Mouse (Mus musculus) stomach, embryonic 14.5 days (tissue): ENCODE results near the gene Dcaf5. TPM values are rescaled to one million over a fixed set of nuclear protein-coding genes. Genes with fewer than 3 reads are reported as not detected.

Source experiments
- ATAC-seq: fragments of 200-750 bp; cut with Nextera tagmentation; 2 replicates; pipeline ENCODE4 v1.8.0; 2017; ENCODE audit warnings: low read depth, moderate TSS enrichment; ENCODE audit not compliant: insufficient number of reproducible peaks, insufficient read depth, low FRiP score
- H3K27ac ChIP-seq: fragments of 300-500 bp; sonication (generic); 2 replicates; pipeline ENCODE4 v1.5.1; 2014; ENCODE audit warnings: mild to moderate bottlenecking, low read length, moderate library complexity, mixed read lengths
- H3K27me3 ChIP-seq: fragments of 300-500 bp; sonication (generic); 2 replicates; pipeline ENCODE4 v1.6.1; 2014; ENCODE audit warnings: low read length, control low read depth, mixed read lengths; ENCODE audit not compliant: control insufficient read depth, insufficient read depth
- H3K36me3 ChIP-seq: fragments of 300-500 bp; sonication (generic); 2 replicates; pipeline ENCODE4 v1.6.1; 2014; ENCODE audit warnings: mild to moderate bottlenecking, control low read depth, low read length, moderate library complexity, mixed read lengths; ENCODE audit not compliant: control insufficient read depth, insufficient read depth
- H3K4me1 ChIP-seq: fragments of 300-500 bp; sonication (generic); 2 replicates; pipeline ENCODE4 v1.6.1; 2014; ENCODE audit warnings: low read length, control low read depth, mixed read lengths; ENCODE audit not compliant: control insufficient read depth, insufficient read depth
- H3K4me2 ChIP-seq: fragments of 300-500 bp; sonication (generic); replicated peaks from 2 replicates; pipeline ENCODE4 v1.6.1; 2014; ENCODE audit warnings: low read depth, low read length, control low read depth
- H3K4me3 ChIP-seq: fragments of 300-500 bp; sonication (generic); 2 replicates; pipeline ENCODE4 v1.5.1; 2014; ENCODE audit warnings: low read depth, low read length, control low read depth
- H3K9ac ChIP-seq: fragments of 300-500 bp; sonication (generic); replicated peaks from 2 replicates; pipeline ENCODE4 v1.6.1; 2014; ENCODE audit warnings: low read depth, mild to moderate bottlenecking, control low read depth, low read length, moderate library complexity, mixed read lengths
- H3K9me3 ChIP-seq: fragments of 300-500 bp; sonication (generic); 2 replicates; pipeline ENCODE4 v1.6.1; 2016; ENCODE audit warnings: low read depth, low read length, control low read depth; ENCODE audit not compliant: control insufficient read depth
- WGBS: fragments of 180-500 bp; shearing (Covaris S2); extraction: QIAGEN DNeasy Blood & Tissue Kit; methylation state at CpG from one replicate; pipeline ENCODE4 v1.1.7; 2014; 5-methylcytosine and 5-hydroxymethylcytosine counted together
- polyA plus RNA-seq: library from polyadenylated mRNA; unstranded; fragments of >200 nt; fragmentation: Nextera tagmentation; extraction: Ambion mirVana; gene quantifications from 2 replicates; pipeline ENCODE4 v1.2.1, GENCODE M21; 2014

Gene Dcaf5
- polyA plus RNA-seq, 1 experiment from 2014 or later, result 11.9 TPM

- no peak overlapping the region for H3K27ac ChIP-seq
- no peak for ATAC-seq
- H3K4me2 ChIP-seq, result no peak overlapping the region
- H3K36me3 ChIP-seq, result no peaks in the 10 kb centered on the region
- no peaks in the 10 kb centered on the region for H3K27me3 ChIP-seq
- no peaks in the 10 kb centered on the region for H3K9me3 ChIP-seq
- H3K4me3 ChIP-seq, result no peak overlapping the region
- H3K9ac ChIP-seq, result no peak overlapping the region
- H3K4me1 ChIP-seq, result no peaks in the 10 kb centered on the region
- 71% methylated on average over 9 of the region's 9 CpGs for WGBS
Observed at GRCm38 (mm10) chr12:80300833-80301456, 135.5 kb downstream of the Dcaf5 start.

DNA sequence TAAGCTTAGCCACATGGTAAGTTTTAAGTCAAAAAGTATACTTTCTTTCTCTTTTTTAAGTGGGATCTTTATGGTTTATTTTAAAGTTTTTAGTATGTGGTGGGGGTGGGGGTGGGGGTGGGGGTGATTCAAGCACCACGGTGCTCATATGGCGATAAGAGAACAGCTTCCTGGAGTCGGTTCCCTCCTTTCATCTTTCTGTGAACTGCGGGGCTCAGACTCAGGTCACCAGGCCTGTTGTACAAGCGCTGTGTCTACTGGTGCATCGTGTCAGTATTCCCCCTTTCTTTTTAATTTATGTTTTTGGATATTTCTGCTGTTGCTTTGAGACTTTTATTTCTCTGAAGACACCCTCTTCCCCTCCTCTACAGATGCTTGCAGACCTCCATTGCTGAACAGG is 137.7 kb downstream of the Dcaf5 start:
- H3K4me2 ChIP-seq, result no peak overlapping the region
- H3K27me3 ChIP-seq, result no peaks in the 10 kb centered on the region
- H3K9ac ChIP-seq, result no peak overlapping the region
- H3K36me3 ChIP-seq, result no peaks in the 10 kb centered on the region
- WGBS, result 45% methylated on average over 6 of the region's 6 CpGs
- no peaks in the 10 kb centered on the region for H3K4me1 ChIP-seq
- no peak for ATAC-seq
- H3K27ac ChIP-seq, result no peak overlapping the region
- no peak overlapping the region for H3K4me3 ChIP-seq
- H3K9me3 ChIP-seq, result no peaks in the 10 kb centered on the region

GRCm38 (mm10) chr12:80291895-80292435 is 144.4 kb downstream of the Dcaf5 start:
- Histone ChIP-seq H3K27ac (no peak overlapping the region), H3K9me3 (no peaks in the 10 kb centered on the region), H3K27me3 (no peaks in the 10 kb centered on the region), H3K4me2 (no peak overlapping the region), H3K4me3 (no peak overlapping the region), H3K9ac (no peak overlapping the region), H3K36me3 (no peaks in the 10 kb centered on the region), H3K4me1 (no peaks in the 10 kb centered on the region)
- WGBS, result 60% methylated on average over 3 of the region's 3 CpGs
- no peak for ATAC-seq

- 87% methylated on average over 8 of the region's 8 CpGs for WGBS
- no peak overlapping the region for H3K9ac ChIP-seq
- ATAC-seq, result no peak
Observed at GRCm38 (mm10) chr12:80290964-80291363, 145.4 kb downstream of the Dcaf5 start.

DNA sequence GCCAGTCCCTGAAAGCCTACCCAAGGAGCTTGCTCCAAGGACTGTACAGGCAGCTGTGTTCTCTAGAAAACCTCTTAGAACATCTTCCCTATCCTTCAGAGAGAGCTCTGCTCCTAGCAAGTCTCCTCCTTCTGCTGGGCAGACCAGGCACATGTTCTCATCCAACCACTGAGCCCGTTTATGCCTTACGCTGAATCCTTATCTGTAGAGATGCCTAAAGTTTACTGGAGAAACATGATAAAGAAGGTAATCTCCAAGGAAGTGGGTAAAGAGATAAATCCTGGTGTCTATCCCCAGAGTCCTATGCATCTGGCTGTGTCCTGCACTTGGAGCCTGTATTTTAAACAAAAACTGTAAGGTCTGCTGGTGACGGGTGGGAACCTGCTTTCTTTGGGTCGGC is 145.9 kb downstream of the Dcaf5 start:
- H3K9me3 ChIP-seq, result no peaks in the 10 kb centered on the region
- no peak overlapping the region for H3K4me3 ChIP-seq
- no peaks in the 10 kb centered on the region for H3K36me3 ChIP-seq
- H3K9ac ChIP-seq, result no peak overlapping the region
- ATAC-seq, result no peak
- H3K4me2 ChIP-seq, result no peak overlapping the region
- no peak overlapping the region for H3K27ac ChIP-seq
- H3K4me1 ChIP-seq, result no peaks in the 10 kb centered on the region
- no peaks in the 10 kb centered on the region for H3K27me3 ChIP-seq
- 71% methylated on average over 4 of the region's 4 CpGs for WGBS

More at GRCm38 (mm10) chr12:80290964-80291363, 145.4 kb downstream of the Dcaf5 start:
- Histone ChIP-seq H3K4me2 (no peak overlapping the region), H3K9me3 (no peaks in the 10 kb centered on the region), H3K27me3 (no peaks in the 10 kb centered on the region), H3K4me1 (no peaks in the 10 kb centered on the region), H3K4me3 (no peak overlapping the region), H3K36me3 (no peaks in the 10 kb centered on the region), H3K27ac (no peak overlapping the region)

DNA sequence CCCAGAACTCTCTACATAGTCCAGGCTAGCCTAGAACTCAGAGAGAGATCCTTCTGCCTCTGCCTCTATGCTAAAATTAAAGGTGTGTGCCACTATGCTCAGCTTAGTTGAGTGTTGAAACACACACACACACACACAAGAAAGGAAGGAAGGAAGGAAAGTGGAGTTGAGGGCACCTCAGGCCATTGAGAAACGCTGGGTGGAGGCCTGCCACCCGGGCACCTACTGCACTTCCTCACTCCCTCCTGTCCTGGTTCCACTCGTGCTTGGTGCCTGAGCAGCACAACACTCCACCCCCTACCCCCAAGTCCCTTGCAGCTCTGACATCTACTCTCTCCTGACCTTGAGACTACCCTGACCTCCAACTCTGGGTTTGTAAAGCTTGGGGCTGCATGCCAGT is 146.7 kb downstream of the Dcaf5 start:
- Histone ChIP-seq H3K4me2 (no peak overlapping the region), H3K9me3 (no peaks in the 10 kb centered on the region), H3K4me3 (no peak overlapping the region), H3K36me3 (no peaks in the 10 kb centered on the region), H3K9ac (no peak overlapping the region), H3K4me1 (no peaks in the 10 kb centered on the region), H3K27ac (no peak overlapping the region), H3K27me3 (no peaks in the 10 kb centered on the region)
- no peak for ATAC-seq
- 53% methylated on average over 3 of the region's 3 CpGs for WGBS

DNA sequence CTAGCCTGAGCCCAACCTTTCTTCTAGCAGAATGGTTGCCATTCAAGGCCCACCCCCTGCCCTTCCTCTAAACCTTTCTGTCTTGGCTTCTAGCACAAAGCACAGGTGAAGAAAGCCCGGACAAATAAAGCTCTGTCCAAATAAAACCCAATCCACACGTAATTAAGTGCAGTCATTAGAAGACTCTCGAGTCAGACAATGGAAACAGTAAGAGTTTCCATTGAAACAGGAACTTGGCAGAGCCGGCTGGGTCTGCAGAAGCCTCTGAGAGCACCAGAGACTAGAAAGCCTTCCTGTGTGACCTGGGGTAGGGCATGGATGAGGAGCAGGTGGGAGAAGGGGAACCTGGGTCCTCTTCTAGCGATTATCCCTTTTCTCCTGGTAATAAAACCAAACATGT is 150.5 kb downstream of the Dcaf5 start:
- Histone ChIP-seq H3K9me3 (no peaks in the 10 kb centered on the region), H3K4me3 (no peak overlapping the region), H3K36me3 (no peaks in the 10 kb centered on the region), H3K27ac (no peak overlapping the region), H3K9ac (no peak overlapping the region), H3K4me2 (no peak overlapping the region), H3K27me3 (no peaks in the 10 kb centered on the region), H3K4me1 (no peaks in the 10 kb centered on the region)
- no peak for ATAC-seq
- WGBS, result 57% methylated on average over 5 of the region's 5 CpGs
